Mouse (Mus musculus): ENCODE data around the gene Igf1r. TPM values are rescaled to one million over a fixed set of nuclear protein-coding genes. Genes with fewer than 3 reads are reported as not detected.

Igf1r gene
- polyA plus RNA-seq, 1 experiment from 2014 or later = 19.6 TPM

- H3K9ac ChIP-seq = no peak overlapping the region
- H3K4me3 ChIP-seq = no peak overlapping the region
- no peaks in the 10 kb centered on the region for H3K36me3 ChIP-seq
- no peak overlapping the region for H3K27ac ChIP-seq
- ATAC-seq (ENCODE audit: borderline replicate concordance, extremely low read depth, low FRiP score, low TSS enrichment) = no peak
- 32% methylated on average over 4 of the region's 4 CpGs for WGBS
- no peaks in the 10 kb centered on the region for H3K27me3 ChIP-seq
- H3K9me3 ChIP-seq = no peaks in the 10 kb centered on the region
- H3K4me2 ChIP-seq = no peak overlapping the region
- H3K4me1 ChIP-seq = peaks cover 25% of the 10 kb centered on the region
Observed at GRCm38 (mm10) chr7:68028167-68028566, 75.5 kb downstream of the Igf1r start.

GRCm38 (mm10) chr7:68030846-68031245 lies 78.2 kb downstream of the Igf1r start:
- H3K27ac ChIP-seq = no peak overlapping the region
- 0 out of 2 replicates have a peak overlapping the region, but pooled peaks have one; percentile 7 for H3K4me2 ChIP-seq
- no peaks in the 10 kb centered on the region for H3K36me3 ChIP-seq
- H3K9ac ChIP-seq = no peak overlapping the region
- no peaks in the 10 kb centered on the region for H3K9me3 ChIP-seq
- no peaks in the 10 kb centered on the region for H3K27me3 ChIP-seq
- no peak overlapping the region for H3K4me3 ChIP-seq
- WGBS = 37% methylated on average over 9 of the region's 9 CpGs
- no peak for ATAC-seq (ENCODE audit: borderline replicate concordance, extremely low read depth, low FRiP score, low TSS enrichment)
- H3K4me1 ChIP-seq = peaks cover 18% of the 10 kb centered on the region

GRCm38 (mm10) chr7:68036527-68036926 lies 83.9 kb downstream of the Igf1r start:
- Histone ChIP-seq H3K4me2 (no peak overlapping the region), H3K27me3 (no peaks in the 10 kb centered on the region), H3K9ac (no peak overlapping the region), H3K9me3 (no peaks in the 10 kb centered on the region), H3K27ac (no peak overlapping the region), H3K4me1 (0 out of 2 replicates have a peak, but pooled peaks cover 8% of the 10 kb centered on the region), H3K4me3 (no peak overlapping the region), H3K36me3 (no peaks in the 10 kb centered on the region)
- ATAC-seq (ENCODE audit: borderline replicate concordance, extremely low read depth, low FRiP score, low TSS enrichment) = no peak
- WGBS = 74% methylated on average over 4 of the region's 4 CpGs

- H3K9me3 ChIP-seq = no peaks in the 10 kb centered on the region
- no peak overlapping the region for H3K4me2 ChIP-seq
- H3K27me3 ChIP-seq = no peaks in the 10 kb centered on the region
- 61% methylated on average over 8 of the region's 8 CpGs for WGBS
- H3K4me3 ChIP-seq = no peak overlapping the region
- ATAC-seq (ENCODE audit: borderline replicate concordance, extremely low read depth, low FRiP score, low TSS enrichment) = no peak
- H3K27ac ChIP-seq = no peak overlapping the region
- 0 out of 2 replicates have a peak, but pooled peaks cover 8% of the 10 kb centered on the region for H3K4me1 ChIP-seq
- no peak overlapping the region for H3K9ac ChIP-seq
- no peaks in the 10 kb centered on the region for H3K36me3 ChIP-seq
Observed at GRCm38 (mm10) chr7:68038846-68039245, 86.2 kb downstream of the Igf1r start.

GRCm38 (mm10) chr7:68039550-68039949 lies 86.9 kb downstream of the Igf1r start:
- ATAC-seq (ENCODE audit: borderline replicate concordance, extremely low read depth, low FRiP score, low TSS enrichment) = no peak
- 63% methylated on average over 2 of the region's 2 CpGs for WGBS
- Histone ChIP-seq H3K36me3 (no peaks in the 10 kb centered on the region), H3K9ac (no peak overlapping the region), H3K27ac (no peak overlapping the region), H3K4me1 (0 out of 2 replicates have a peak, but pooled peaks cover 8% of the 10 kb centered on the region), H3K4me3 (no peak overlapping the region), H3K27me3 (no peaks in the 10 kb centered on the region), H3K9me3 (no peaks in the 10 kb centered on the region), H3K4me2 (no peak overlapping the region)

GRCm38 (mm10) chr7:68044621-68045020 lies 92.0 kb downstream of the Igf1r start:
- H3K9me3 ChIP-seq = no peaks in the 10 kb centered on the region
- ATAC-seq (ENCODE audit: borderline replicate concordance, extremely low read depth, low FRiP score, low TSS enrichment) = no peak
- no peak overlapping the region for H3K27ac ChIP-seq
- WGBS = 72% methylated on average over 4 of the region's 4 CpGs
- H3K9ac ChIP-seq = no peak overlapping the region
- H3K4me1 ChIP-seq = 0 out of 2 replicates have a peak, but pooled peaks cover 8% of the 10 kb centered on the region
- no peaks in the 10 kb centered on the region for H3K36me3 ChIP-seq
- no peak overlapping the region for H3K4me3 ChIP-seq
- no peaks in the 10 kb centered on the region for H3K27me3 ChIP-seq
- no peak overlapping the region for H3K4me2 ChIP-seq

- no peaks in the 10 kb centered on the region for H3K4me1 ChIP-seq
- no peak overlapping the region for H3K4me3 ChIP-seq
- H3K36me3 ChIP-seq = no peaks in the 10 kb centered on the region
- H3K4me2 ChIP-seq = no peak overlapping the region
- no peak overlapping the region for H3K9ac ChIP-seq
- ATAC-seq (ENCODE audit: borderline replicate concordance, extremely low read depth, low FRiP score, low TSS enrichment) = no peak
- 73% methylated on average over 4 of the region's 4 CpGs for WGBS
- no peak overlapping the region for H3K27ac ChIP-seq
- H3K27me3 ChIP-seq = no peaks in the 10 kb centered on the region
- H3K9me3 ChIP-seq = no peaks in the 10 kb centered on the region
Observed at GRCm38 (mm10) chr7:68047152-68047551, 94.5 kb downstream of the Igf1r start.

GRCm38 (mm10) chr7:68048532-68048931 lies 95.9 kb downstream of the Igf1r start:
- WGBS = 93% methylated on average over 4 of the region's 4 CpGs
- H3K36me3 ChIP-seq = no peaks in the 10 kb centered on the region
- no peak overlapping the region for H3K4me3 ChIP-seq
- H3K9me3 ChIP-seq = no peaks in the 10 kb centered on the region
- ATAC-seq (ENCODE audit: borderline replicate concordance, extremely low read depth, low FRiP score, low TSS enrichment) = no peak
- no peak overlapping the region for H3K9ac ChIP-seq
- H3K4me2 ChIP-seq = no peak overlapping the region
- no peaks in the 10 kb centered on the region for H3K27me3 ChIP-seq
- H3K4me1 ChIP-seq = no peaks in the 10 kb centered on the region
- H3K27ac ChIP-seq = no peak overlapping the region

GRCm38 (mm10) chr7:68049048-68049447 lies 96.4 kb downstream of the Igf1r start:
- Histone ChIP-seq H3K4me2 (no peak overlapping the region), H3K9ac (no peak overlapping the region), H3K27me3 (no peaks in the 10 kb centered on the region), H3K9me3 (no peaks in the 10 kb centered on the region), H3K4me1 (peaks cover 1% of the 10 kb centered on the region), H3K4me3 (no peak overlapping the region), H3K27ac (no peak overlapping the region), H3K36me3 (no peaks in the 10 kb centered on the region)
- no peak for ATAC-seq (ENCODE audit: borderline replicate concordance, extremely low read depth, low FRiP score, low TSS enrichment)
- 83% methylated on average over 7 of the region's 7 CpGs for WGBS

GRCm38 (mm10) chr7:68053002-68053624 lies 100.5 kb downstream of the Igf1r start:
- no peaks in the 10 kb centered on the region for H3K36me3 ChIP-seq
- no peaks in the 10 kb centered on the region for H3K9me3 ChIP-seq
- 79% methylated on average over 10 of the region's 10 CpGs for WGBS
- H3K4me1 ChIP-seq = peaks cover 9% of the 10 kb centered on the region
- no peak overlapping the region for H3K27ac ChIP-seq
- no peak overlapping the region for H3K9ac ChIP-seq
- ATAC-seq (ENCODE audit: borderline replicate concordance, extremely low read depth, low FRiP score, low TSS enrichment) = no peak
- H3K4me2 ChIP-seq = no peak overlapping the region
- H3K4me3 ChIP-seq = no peak overlapping the region
- H3K27me3 ChIP-seq = no peaks in the 10 kb centered on the region

- no peak overlapping the region for H3K4me3 ChIP-seq
- ATAC-seq (ENCODE audit: borderline replicate concordance, extremely low read depth, low FRiP score, low TSS enrichment) = no peak
- 25% methylated on average over 2 of the region's 2 CpGs for WGBS
- H3K9me3 ChIP-seq = no peaks in the 10 kb centered on the region
- H3K4me2 ChIP-seq = no peak overlapping the region
- H3K9ac ChIP-seq = no peak overlapping the region
- H3K27ac ChIP-seq = no peak overlapping the region
- H3K27me3 ChIP-seq = no peaks in the 10 kb centered on the region
- no peaks in the 10 kb centered on the region for H3K36me3 ChIP-seq
- H3K4me1 ChIP-seq = peaks cover 9% of the 10 kb centered on the region
Observed at GRCm38 (mm10) chr7:68054498-68054897, 101.9 kb downstream of the Igf1r start.

- no peak overlapping the region for H3K27ac ChIP-seq
- H3K4me3 ChIP-seq = no peak overlapping the region
- peaks cover 9% of the 10 kb centered on the region for H3K4me1 ChIP-seq
- no peaks in the 10 kb centered on the region for H3K9me3 ChIP-seq
- H3K4me2 ChIP-seq = no peak overlapping the region
- no peaks in the 10 kb centered on the region for H3K27me3 ChIP-seq
- no peak for ATAC-seq (ENCODE audit: borderline replicate concordance, extremely low read depth, low FRiP score, low TSS enrichment)
- 70% methylated on average over 6 of the region's 6 CpGs for WGBS
- no peak overlapping the region for H3K9ac ChIP-seq
- H3K36me3 ChIP-seq = no peaks in the 10 kb centered on the region
Observed at GRCm38 (mm10) chr7:68054956-68055355, 102.3 kb downstream of the Igf1r start.

- 75% methylated on average over 3 of the region's 3 CpGs for WGBS
- Histone ChIP-seq H3K4me3 (no peak overlapping the region), H3K36me3 (no peaks in the 10 kb centered on the region), H3K27me3 (no peaks in the 10 kb centered on the region), H3K27ac (no peak overlapping the region), H3K9ac (no peak overlapping the region), H3K9me3 (no peaks in the 10 kb centered on the region), H3K4me2 (no peak overlapping the region), H3K4me1 (peaks cover 26% of the 10 kb centered on the region)
- no peak for ATAC-seq (ENCODE audit: borderline replicate concordance, extremely low read depth, low FRiP score, low TSS enrichment)
Observed at GRCm38 (mm10) chr7:68057010-68057409, 104.4 kb downstream of the Igf1r start.
